Mouse (Mus musculus): ENCODE data around the gene Hist1h2bk. TPM values are rescaled to one million over a fixed set of nuclear protein-coding genes. Genes with fewer than 3 reads are reported as not detected.

Gene Hist1h2bk
- total RNA-seq, 2 experiments from 2014 or later: 2.6 TPM; not detected in 1

DNA sequence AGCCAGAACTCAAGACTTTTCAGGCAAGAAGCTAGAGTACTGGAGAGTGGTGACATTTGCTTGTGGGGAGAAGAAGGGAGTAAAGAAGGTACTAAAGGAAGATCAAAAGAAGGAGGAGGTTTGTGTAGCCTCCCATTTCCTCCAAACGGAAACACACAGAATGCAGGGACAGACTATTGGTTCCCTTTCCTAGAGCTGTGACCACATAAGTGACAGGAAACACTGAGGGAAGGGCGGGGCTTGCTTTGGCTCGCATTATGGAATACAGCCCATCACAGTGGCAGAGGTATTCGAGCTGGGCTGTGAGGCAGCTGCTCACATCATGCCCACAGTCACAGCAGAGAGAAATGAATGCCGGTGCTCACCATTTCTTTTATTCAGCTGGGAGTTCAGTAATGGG, 33.8 kb upstream of the Hist1h2bk start:
- intact Hi-C loops (cut with DNase I): no loop called here
- no peak overlapping the region for H3K27ac ChIP-seq
- no peak overlapping the region for H3K4me3 ChIP-seq
- DNase-seq: no peak
- no peak for TF ChIP-seq CTCF (IDR thresholded peaks at IDR 0.05)

DNA sequence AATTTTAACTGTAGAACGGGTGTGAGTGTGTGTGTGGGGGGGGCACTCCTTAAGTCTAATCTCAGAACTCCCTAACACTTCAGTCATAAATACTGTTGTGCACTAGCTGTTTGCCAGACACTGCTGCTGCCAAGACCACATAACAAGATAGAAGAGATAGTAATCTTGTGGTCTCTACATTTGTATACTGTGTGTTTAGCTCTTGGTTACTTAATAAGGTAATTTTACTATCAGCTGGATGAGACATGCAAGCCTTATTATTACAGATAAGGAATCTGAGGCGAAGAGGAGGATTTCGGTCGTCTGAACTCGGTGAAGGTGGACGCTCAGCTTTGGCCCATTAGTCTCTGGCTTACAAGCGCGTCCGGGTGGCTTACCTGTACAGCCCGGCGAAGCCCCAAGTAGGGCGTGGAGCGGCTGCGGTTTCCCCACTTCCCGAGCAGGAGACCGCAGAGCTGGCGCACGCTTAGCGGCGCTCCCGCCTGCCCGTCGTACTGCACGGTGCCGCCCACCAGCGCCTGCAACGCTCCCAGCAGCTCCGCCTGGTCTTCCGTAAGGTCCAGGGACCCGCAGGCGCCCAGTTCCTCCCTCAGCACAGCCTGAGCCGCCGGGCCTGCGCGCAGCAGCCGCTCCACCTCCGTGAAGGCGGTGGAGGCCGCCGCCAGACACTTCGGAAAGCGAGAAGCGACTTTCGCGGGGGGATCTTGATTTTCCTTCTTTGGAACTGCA, 29.9 kb upstream of the Hist1h2bk start:
- DNase-seq: peak; percentile 59
- TF ChIP-seq CTCF (IDR thresholded peaks at IDR 0.05): no peak
- peak overlapping the region; percentile 85 for H3K4me3 ChIP-seq
- no peak overlapping the region for H3K27ac ChIP-seq
- intact Hi-C loops (cut with DNase I): no loop called here

DNA sequence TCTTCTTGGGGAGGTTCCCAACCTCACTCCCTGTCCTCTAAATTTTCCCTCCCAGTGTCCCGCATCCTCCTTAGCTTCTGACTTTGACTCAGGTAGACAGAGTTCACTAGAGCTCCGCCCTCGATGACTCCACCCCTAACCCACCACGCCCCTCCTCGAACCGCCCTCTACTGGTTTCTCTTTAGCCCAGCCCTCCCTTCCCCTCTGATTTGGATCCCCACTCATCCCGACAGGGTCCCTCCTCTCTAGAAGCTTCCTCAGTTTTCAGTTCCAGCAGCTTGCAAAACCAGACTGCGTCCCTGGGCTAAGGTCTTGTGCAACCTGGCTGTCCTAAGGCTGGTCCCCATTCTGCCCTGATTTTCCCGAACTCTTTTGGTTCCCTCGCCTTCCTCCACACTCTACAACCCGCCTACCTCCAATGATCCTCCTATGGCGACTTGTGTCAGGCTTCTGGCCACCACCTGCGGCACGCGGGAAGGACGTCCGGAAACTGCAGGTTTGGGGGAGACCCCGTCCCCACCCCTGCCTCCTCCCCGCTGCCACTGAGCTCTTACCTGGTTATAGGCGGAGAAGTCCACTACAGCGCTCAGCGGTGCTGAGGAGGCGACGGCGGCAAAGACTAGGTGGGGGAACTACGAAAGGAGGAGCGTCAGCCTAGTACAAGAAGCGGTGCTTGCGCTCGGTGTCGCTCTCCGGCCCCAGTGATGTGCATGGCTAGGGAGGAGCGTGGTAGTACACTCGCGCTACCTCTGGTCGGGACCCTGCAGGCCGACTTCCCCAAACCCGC, 29.1 kb upstream of the Hist1h2bk start:
- Histone ChIP-seq H3K27ac (no peak overlapping the region), H3K4me3 (peak overlapping the region; percentile 85)
- TF ChIP-seq CTCF (IDR thresholded peaks at IDR 0.05): peak; percentile 4; the same call in 1 of the 2 replicates
- intact Hi-C loops (cut with DNase I): no loop called here
- peak; percentile 42 for DNase-seq

DNA sequence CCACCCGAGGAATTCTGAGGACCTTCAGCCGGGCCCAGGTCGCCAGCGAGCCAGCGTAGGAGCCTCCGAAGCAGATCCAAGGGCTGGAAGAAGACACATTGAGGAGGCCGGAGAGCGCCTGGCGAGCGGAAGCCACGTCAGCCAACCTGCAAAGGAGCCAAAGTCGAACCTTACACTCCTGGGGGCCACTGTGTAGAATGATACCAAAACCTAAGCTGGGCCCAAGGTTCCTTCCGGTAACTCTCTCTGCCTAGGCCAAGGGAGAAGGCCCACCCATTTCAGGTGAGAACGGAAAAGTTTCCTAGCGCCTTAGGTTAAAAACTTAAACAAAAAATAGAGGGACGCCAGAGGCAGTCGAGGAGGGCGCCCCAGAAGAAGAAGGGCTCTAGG, 28.6 kb upstream of the Hist1h2bk start:
- H3K4me3 ChIP-seq: peak overlapping the region; percentile 85
- TF ChIP-seq CTCF (IDR thresholded peaks at IDR 0.05): no peak
- intact Hi-C loops (cut with DNase I): no loop called here
- H3K27ac ChIP-seq: no peak overlapping the region
- DNase-seq: no peak

DNA sequence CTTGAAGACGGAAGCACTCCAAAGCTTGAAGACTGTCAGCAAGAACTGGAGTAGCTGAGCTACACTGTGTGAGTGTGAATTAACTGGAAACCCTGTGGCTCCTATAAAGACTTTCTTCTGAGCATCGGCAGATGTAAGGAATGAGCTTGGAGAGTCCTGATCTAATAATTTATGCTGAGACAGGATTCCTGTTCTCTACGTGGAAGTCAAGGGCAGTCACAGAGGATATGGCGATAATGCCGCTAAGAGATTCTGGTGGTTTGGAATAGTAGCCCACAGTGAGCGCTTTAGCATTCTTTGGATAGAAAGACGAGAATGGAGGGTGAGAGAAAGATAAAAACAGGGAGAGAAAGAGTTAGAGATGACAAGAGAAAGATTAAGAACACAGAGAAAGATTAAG, 27.8 kb upstream of the Hist1h2bk start:
- no peak for DNase-seq
- no peak overlapping the region for H3K27ac ChIP-seq
- intact Hi-C loops (cut with DNase I): no loop called here
- TF ChIP-seq CTCF (IDR thresholded peaks at IDR 0.05): no peak
- H3K4me3 ChIP-seq: no peak overlapping the region

DNA sequence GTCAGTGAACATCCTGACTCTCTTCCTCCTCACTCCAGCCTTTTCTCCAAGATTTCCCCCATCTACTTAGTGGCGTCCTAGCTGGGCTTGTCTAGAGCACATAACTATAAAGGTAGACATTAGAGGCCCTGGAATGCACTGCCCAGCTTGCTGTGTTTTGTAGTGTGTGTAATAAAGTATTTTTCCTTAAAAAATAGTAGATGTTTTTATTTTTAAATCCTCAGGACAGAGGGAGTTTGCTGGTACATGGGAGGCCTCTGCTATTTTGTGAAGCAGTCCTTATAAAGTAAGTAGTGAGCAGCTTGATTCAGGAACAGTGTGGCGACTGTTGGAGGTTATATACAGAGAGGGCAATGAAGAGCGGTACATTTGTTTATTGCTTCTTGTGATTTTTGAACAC, 27.0 kb upstream of the Hist1h2bk start:
- no peak for DNase-seq
- no peak overlapping the region for H3K27ac ChIP-seq
- intact Hi-C loops (cut with DNase I): no loop called here
- no peak overlapping the region for H3K4me3 ChIP-seq
- TF ChIP-seq CTCF (IDR thresholded peaks at IDR 0.05): no peak

DNA sequence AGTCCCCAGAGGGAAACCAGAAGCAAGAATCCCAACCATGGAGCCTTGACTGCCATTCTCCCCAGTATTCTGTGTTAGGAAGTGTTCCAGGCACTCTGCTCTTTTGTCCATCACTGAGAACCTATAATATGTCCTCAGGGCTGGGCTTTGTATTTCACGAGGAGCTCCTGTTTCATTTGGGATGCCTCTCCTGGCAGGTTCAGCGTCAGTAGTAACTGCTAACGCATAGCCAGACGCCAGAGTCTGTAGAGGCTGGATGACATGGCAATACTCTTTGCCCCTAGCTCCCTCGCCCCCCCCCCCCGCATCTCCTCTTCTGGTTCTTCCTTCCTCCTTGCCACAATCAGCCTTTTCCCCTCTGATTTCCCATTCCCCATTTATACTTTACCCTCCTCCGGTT, 26.0 kb upstream of the Hist1h2bk start, which contains the start of gene Prss16:
Gene Prss16 (minus strand): TSS at position 101 of the 400 bp plus-strand sequence.
- intact Hi-C loops (cut with DNase I): no loop called here

DNA sequence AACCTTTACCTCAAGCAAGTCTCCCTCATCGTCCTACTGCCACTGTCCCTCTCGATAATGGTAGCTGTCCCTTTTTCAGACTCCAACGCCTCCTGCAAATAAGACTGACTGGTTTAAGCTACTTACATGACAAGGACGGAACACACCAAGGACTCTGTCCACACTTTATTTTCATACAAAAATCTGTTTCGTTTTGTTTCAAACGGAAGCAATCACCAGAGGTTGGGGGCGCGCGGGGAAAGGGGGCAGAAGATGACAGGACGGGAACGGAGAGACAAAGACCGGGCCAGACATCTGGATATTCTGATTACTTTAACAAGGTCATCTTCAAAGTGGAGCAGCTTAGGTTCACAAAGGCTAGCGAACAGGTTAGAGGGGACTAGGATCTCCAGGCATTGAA, 22.0 kb upstream of the Hist1h2bk start:
- H3K4me3 ChIP-seq: no peak overlapping the region
- no peak for TF ChIP-seq CTCF (IDR thresholded peaks at IDR 0.05)
- intact Hi-C loops (cut with DNase I): no loop called here

More for the DNA sequence above, 26.0 kb upstream of the Hist1h2bk start, which contains the start of gene Prss16:
- no peak for TF ChIP-seq CTCF (IDR thresholded peaks at IDR 0.05)
- H3K27ac ChIP-seq: no peak within 1 kb of the TSS
- no peak for DNase-seq
- no peak within 1 kb of the TSS for H3K4me3 ChIP-seq

DNA sequence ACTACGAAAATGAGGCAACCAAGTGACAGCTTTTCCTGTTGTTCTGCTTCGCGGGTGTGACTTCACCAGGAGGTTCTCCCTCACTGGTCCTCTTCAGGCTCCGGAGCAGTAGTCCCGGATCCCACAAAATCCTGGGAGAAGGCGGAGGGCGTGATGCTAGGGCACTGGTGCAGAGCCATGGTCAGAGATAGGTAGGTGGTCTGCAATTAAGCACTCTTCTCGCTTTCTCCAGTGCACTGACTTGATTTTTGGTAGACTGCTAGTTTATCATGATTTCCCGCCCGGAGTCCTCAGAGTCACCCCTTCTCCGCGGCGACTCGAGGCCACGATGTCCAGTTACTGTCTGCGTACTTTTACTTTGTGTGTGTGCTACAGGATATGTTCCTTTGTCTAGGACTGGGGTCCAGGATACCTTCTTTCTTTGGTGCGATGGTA, 21.2 kb upstream of the Hist1h2bk start:
- H3K27ac ChIP-seq: no peak overlapping the region
- DNase-seq: no peak
- H3K4me3 ChIP-seq: peak overlapping the region; percentile 44
- no peak for TF ChIP-seq CTCF (IDR thresholded peaks at IDR 0.05)
- intact Hi-C loops (cut with DNase I): no loop called here

More for the DNA sequence above, 22.0 kb upstream of the Hist1h2bk start:
- DNase-seq: no peak
- no peak overlapping the region for H3K27ac ChIP-seq

DNA sequence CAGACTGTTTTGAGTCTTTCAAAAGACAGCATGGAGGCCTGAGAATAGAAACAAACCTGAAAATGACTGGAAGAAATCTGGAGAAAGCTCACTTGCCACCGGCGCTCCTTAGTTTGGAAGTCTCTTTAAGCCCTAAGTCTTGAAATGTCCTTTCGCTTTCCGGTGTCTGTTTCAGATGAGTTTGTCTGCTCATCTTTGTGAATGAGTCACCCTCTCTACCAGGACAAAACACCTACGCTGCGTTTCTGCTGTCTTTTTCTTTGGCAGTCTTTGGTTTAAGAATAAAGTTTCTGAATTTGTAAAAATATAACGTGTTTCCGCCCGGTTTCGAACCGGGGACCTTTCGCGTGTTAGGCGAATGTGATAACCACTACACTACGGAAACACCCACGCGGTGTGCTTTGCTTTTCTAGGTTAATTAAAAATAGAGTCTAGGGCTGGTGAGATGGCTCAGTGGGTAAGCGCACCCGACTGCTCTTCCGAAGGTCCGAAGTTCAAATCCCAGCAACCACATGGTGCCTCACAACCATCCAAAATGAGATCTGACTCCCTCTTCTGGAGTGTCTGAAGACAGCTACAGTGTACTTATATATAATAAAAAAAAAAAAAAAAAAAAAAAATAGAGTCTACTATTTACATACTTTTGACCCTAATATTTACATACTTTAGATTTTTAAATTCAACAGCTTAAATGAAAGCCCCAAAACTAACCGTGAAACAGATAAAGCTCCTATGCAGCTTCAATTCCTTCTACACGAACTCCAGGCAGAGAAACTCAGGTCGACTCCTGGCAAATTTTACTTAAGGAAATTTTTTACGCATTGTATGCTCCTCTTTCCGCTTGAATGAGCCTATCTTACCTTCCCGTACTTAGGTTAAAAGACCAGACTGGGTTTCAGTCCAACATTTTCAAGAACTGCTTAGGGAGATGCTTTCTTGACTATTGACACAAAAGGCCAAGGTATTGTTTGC, 19.9 kb upstream of the Hist1h2bk start:
- DNase-seq: peak; percentile 63
- peak; percentile 38; the same call in 1 of the 2 replicates for TF ChIP-seq CTCF (IDR thresholded peaks at IDR 0.05)
- no peak overlapping the region for H3K27ac ChIP-seq
- H3K4me3 ChIP-seq: peak overlapping the region; percentile 56
- intact Hi-C loops (cut with DNase I): no loop called here

DNA sequence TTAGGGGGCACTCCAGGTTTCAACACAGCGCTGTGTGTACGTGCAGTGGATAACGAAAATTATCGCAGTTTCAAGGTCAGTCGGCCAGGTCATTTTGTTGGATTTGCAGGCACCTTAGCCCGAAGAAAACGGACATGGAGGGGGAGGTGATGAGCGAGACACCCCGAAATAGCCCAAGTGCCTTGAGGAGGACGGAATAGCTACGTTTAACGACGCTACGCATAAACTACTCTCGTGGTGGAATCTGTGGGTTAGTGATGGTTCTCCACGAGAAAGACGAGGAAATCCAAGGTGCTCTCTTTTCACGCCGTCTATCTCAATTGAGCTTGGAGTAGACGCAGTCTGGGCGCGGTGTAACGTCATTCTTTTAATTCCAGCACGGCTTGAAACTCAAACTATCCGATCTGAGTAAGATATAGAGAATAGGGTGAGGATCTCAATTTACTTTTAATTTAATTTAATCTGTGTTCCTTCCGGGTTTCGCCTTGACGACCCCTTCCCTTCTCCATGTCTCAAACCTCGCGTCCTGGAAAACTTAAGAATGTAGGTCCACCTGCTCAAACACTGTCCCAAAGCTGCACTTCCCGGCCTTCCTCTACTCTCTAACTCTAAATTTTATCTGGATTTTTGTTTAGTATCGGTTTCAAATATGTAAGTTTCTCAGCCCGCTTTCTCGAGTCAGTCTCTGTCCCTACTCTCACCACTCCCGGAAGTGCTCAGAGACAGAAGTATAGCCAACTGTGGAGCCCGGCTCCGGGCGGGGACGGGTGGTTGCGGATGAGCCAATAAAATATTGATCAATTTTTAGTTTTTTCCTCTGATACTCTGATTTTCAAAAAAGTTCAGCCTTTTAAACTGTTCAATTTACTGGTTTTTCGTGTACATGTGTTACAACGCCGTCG, 15.5 kb upstream of the Hist1h2bk start:
- Histone ChIP-seq H3K27ac (peak overlapping the region; percentile 44; the same call in 1 of the 2 replicates), H3K4me3 (peak overlapping the region; percentile 71)
- peak; percentile 29 for DNase-seq
- TF ChIP-seq CTCF (IDR thresholded peaks at IDR 0.05): no peak
- intact Hi-C loops (cut with DNase I): loop anchor here (5.0 to 10.0 kb wide), 3 partner anchors 165 to 1497 kb away; no protein-coding TSS in a partner anchor
